Mouse (Mus musculus): ENCODE results near the gene 5730507C01Rik. TPM values are rescaled to one million over a fixed set of nuclear protein-coding genes. Genes with fewer than 3 reads are reported as not detected.

5730507C01Rik gene
- not detected for polyA plus RNA-seq (2017; shearing (Covaris generic))

GRCm38 (mm10) chr12:18514171-18514570 lies at the start of gene 5730507C01Rik:
Gene 5730507C01Rik (plus strand): TSS chr12:18514510.

